Mouse (Mus musculus): ENCODE data around the gene Card9.
"Not testable (repeated sequence)": the region's sequence is repeated elsewhere in the genome, so short reads cannot be mapped to it uniquely, and the experiment has no call there.

Gene Card9

GRCm38 (mm10) chr2:26360772-26361171, at the start of gene Card9:
TSS of gene Card9 (minus strand) at chr2:26360918.
- DNase-seq (ENCODE audit: low read depth) = no peak

- DNase-seq (ENCODE audit: low read depth) = no peak
Observed at GRCm38 (mm10) chr2:26410091-26410490, 49.4 kb upstream of the Card9 start.

- no peak for DNase-seq (ENCODE audit: low read depth)
Observed at GRCm38 (mm10) chr2:26409362-26409761, 48.6 kb upstream of the Card9 start.

- peak; percentile 95 for DNase-seq (ENCODE audit: low read depth)
Observed at GRCm38 (mm10) chr2:26408515-26409356, 48.0 kb upstream of the Card9 start, which contains the start of gene Inpp5e. TSS of gene Inpp5e (minus strand) at chr2:26409203.

GRCm38 (mm10) chr2:26403306-26403705, 42.6 kb upstream of the Card9 start:
- DNase-seq (ENCODE audit: low read depth) = no peak

GRCm38 (mm10) chr2:26402265-26402664, 41.5 kb upstream of the Card9 start:
- no peak for DNase-seq (ENCODE audit: low read depth)

GRCm38 (mm10) chr2:26401023-26401422, 40.3 kb upstream of the Card9 start:
- DNase-seq (ENCODE audit: low read depth) = no peak

- no peak for DNase-seq (ENCODE audit: low read depth)
Observed at GRCm38 (mm10) chr2:26400296-26400695, 39.6 kb upstream of the Card9 start.

GRCm38 (mm10) chr2:26399647-26400046, 38.9 kb upstream of the Card9 start:
- no peak for DNase-seq (ENCODE audit: low read depth)

GRCm38 (mm10) chr2:26398978-26399377, 38.3 kb upstream of the Card9 start:
- no peak for DNase-seq (ENCODE audit: low read depth)

- no peak for DNase-seq (ENCODE audit: low read depth)
Observed at GRCm38 (mm10) chr2:26391617-26392016, 30.9 kb upstream of the Card9 start.

- no peak for DNase-seq (ENCODE audit: low read depth)
Observed at GRCm38 (mm10) chr2:26390954-26391353, 30.2 kb upstream of the Card9 start.

- peak; percentile 93 for DNase-seq (ENCODE audit: low read depth)
Observed at GRCm38 (mm10) chr2:26389154-26389690, 28.5 kb upstream of the Card9 start, which contains the start of the genes Entr1 and Pmpca. TSS of gene Entr1 (minus strand) at chr2:26389316. TSS of gene Pmpca (plus strand) at chr2:26389339.

- DNase-seq (ENCODE audit: low read depth) = no peak
Observed at GRCm38 (mm10) chr2:26388682-26389153, 28.0 kb upstream of the Card9 start.

- no peak for DNase-seq (ENCODE audit: low read depth)
Observed at GRCm38 (mm10) chr2:26387713-26388112, 27.0 kb upstream of the Card9 start.

GRCm38 (mm10) chr2:26380871-26381270, 20.2 kb upstream of the Card9 start:
- DNase-seq (ENCODE audit: low read depth) = not testable (repeated sequence)

GRCm38 (mm10) chr2:26380131-26380771, 19.5 kb upstream of the Card9 start, which contains the start of gene Snapc4:
TSS of gene Snapc4 (minus strand) at chr2:26380653.
- DNase-seq (ENCODE audit: low read depth) = peak; percentile 92

- no peak for DNase-seq (ENCODE audit: low read depth)
Observed at GRCm38 (mm10) chr2:26372396-26372795, 11.7 kb upstream of the Card9 start.

- no peak for DNase-seq (ENCODE audit: low read depth)
Observed at GRCm38 (mm10) chr2:26368572-26368971, 7.9 kb upstream of the Card9 start.

GRCm38 (mm10) chr2:26367911-26368310, 7.2 kb upstream of the Card9 start:
- no peak for DNase-seq (ENCODE audit: low read depth)

GRCm38 (mm10) chr2:26364738-26365465, 4.2 kb upstream of the Card9 start:
- no peak for DNase-seq (ENCODE audit: low read depth)

GRCm38 (mm10) chr2:26363481-26363880, 2.8 kb upstream of the Card9 start:
- no peak for DNase-seq (ENCODE audit: low read depth)
